Mouse (Mus musculus): ENCODE measurements around the gene Marcksl1.

DNA sequence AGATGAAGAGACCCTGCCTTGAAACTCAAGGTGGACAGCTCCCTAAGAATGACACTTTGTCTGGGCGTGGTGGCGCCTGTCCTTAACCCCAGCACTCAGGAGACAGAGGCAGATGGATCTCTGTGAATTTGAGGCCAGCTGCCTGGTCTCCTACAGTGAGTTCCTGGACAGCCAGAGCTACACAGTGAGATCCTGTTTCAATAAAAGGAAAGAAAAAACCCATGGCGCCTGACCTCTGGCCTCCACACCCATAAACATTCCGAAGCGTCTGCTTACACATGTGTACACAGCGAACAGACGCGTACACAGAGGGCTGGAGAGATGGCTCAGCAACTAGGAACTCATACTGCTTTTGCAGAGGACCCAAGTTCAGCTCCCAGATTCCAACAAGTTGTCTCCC lies 50.3 kb downstream of the Marcksl1 start:
- TF ChIP-seq CTCF (IDR thresholded peaks at IDR 0.05; ENCODE audit: low read depth) (no peak), EP300 (IDR thresholded peaks at IDR 0.05; ENCODE audit: low read depth) (no peak)

Data from heart, postnatal 0 days (tissue).